Mouse (Mus musculus) neural tube, embryonic 13.5 days (tissue): Measurements from ENCODE around the gene Asic5. TPM values are rescaled to one million over a fixed set of nuclear protein-coding genes. Genes with fewer than 3 reads are reported as not detected.
A peak's percentile ranks its signal among the peaks of the same experiment; 100 is the strongest.

Experiments used
- ATAC-seq: fragments of 200-750 bp; cut with Nextera tagmentation; 2 replicates; pipeline ENCODE4 v1.8.0; 2017; ENCODE audit warnings: low read depth, mild to moderate bottlenecking, moderate TSS enrichment, moderate library complexity
- H3K27ac ChIP-seq: fragments of 300-500 bp; sonication (generic); replicated peaks from 2 replicates; pipeline ENCODE4 v1.5.1; 2015; ENCODE audit warnings: moderate library complexity, mild to moderate bottlenecking, inconsistent platforms
- H3K27me3 ChIP-seq: fragments of 300-500 bp; sonication (generic); 2 replicates; pipeline ENCODE4 v1.6.1; 2015; ENCODE audit warnings: mild to moderate bottlenecking, inconsistent platforms
- H3K36me3 ChIP-seq: fragments of 300-500 bp; sonication (generic); 2 replicates; pipeline ENCODE4 v1.6.1; 2015; ENCODE audit warnings: mild to moderate bottlenecking, inconsistent platforms
- H3K4me1 ChIP-seq: fragments of 300-500 bp; sonication (generic); replicated peaks from 2 replicates; pipeline ENCODE4 v1.6.1; 2015; ENCODE audit warnings: inconsistent platforms
- H3K4me2 ChIP-seq: fragments of 300-500 bp; sonication (generic); 2 replicates; pipeline ENCODE4 v1.6.1; 2015; ENCODE audit warnings: inconsistent platforms, mild to moderate bottlenecking, moderate library complexity
- H3K4me3 ChIP-seq: fragments of 300-500 bp; sonication (generic); 2 replicates; pipeline ENCODE4 v1.5.1; 2015; ENCODE audit warnings: mild to moderate bottlenecking, inconsistent platforms
- H3K9ac ChIP-seq: fragments of 300-500 bp; sonication (generic); 2 replicates; pipeline ENCODE4 v1.6.1; 2015; ENCODE audit warnings: moderate library complexity, mild to moderate bottlenecking, inconsistent platforms
- H3K9me3 ChIP-seq: fragments of 300-500 bp; sonication (generic); 2 replicates; pipeline ENCODE4 v1.6.1; 2016; ENCODE audit warnings: inconsistent platforms
- WGBS: fragments of 180-500 bp; shearing (Covaris S2); methylation state at CpG from one replicate; pipeline ENCODE4 v1.1.7; 2015; 5-methylcytosine and 5-hydroxymethylcytosine counted together
- polyA plus RNA-seq: library from polyadenylated mRNA; unstranded; fragments of >200 nt; fragmentation: Nextera tagmentation; extraction: Ambion mirVana; gene quantifications from 2 replicates; pipeline ENCODE4 v1.2.1, GENCODE M21; 2015

The Asic5 gene
- not detected in 2 replicates for polyA plus RNA-seq

DNA sequence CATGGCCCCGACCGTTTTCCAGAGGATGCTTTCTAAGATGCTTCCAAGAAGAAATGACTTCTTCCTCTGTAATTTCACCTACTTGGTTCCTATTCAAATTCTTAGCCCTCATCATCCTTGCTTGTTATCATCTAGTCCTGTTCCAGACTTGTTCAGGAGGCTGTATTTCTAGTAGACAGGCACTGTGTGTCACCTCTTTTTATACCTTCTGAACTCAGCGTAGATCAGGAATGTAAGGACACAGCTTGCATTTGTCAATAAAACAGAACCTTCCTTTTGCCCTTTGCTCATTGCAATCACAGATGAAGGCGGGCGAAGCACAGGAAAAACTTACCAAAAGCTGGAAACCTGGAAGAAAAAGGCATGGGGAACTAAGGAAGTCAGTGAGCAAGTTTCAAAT is at the start of gene Asic5:
Gene Asic5, plus strand, starts transcription at position 301 of the 400 bp plus-strand sequence.
- 88% methylated on average over 5 of the region's 5 CpGs for WGBS
- Histone ChIP-seq H3K4me1 (no peaks in the 10 kb centered on the region), H3K36me3 (no peaks in the 10 kb centered on the region), H3K27ac (no peak within 1 kb of the TSS), H3K4me2 (no peak within 1 kb of the TSS), H3K9me3 (no peaks in the 10 kb centered on the region), H3K9ac (no peak within 1 kb of the TSS), H3K4me3 (no peak within 1 kb of the TSS), H3K27me3 (no peaks in the 10 kb centered on the region)
- no peak for ATAC-seq

DNA sequence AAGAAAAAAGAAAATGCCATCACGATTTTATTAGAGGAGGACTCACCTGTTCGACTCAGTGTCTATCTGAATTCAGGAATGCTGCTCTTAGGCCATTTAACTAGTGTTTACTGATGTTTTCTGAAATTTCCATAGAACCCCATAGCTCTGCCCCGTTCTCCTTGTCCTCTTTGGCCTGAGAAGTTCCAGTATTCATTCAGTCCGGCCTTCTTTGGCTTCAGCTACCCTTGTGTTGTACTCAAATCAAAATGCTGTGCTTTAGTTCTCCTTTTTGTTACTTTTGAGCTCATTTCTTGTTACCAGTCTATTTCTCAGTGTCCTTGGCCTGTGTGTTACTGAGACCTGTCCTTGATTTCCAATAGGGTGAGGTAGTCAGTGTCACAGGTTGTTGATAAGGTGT is 48.7 kb upstream of the Asic5 start:
- WGBS: 86% methylated on average over 4 of the region's 4 CpGs
- H3K27me3 ChIP-seq: no peaks in the 10 kb centered on the region
- H3K27ac ChIP-seq: no peak overlapping the region
- H3K4me1 ChIP-seq: peaks cover 13% of the 10 kb centered on the region
- H3K36me3 ChIP-seq: no peaks in the 10 kb centered on the region
- H3K4me3 ChIP-seq: no peak overlapping the region
- ATAC-seq: no peak
- H3K9ac ChIP-seq: no peak overlapping the region
- H3K4me2 ChIP-seq: peak overlapping the region; percentile 63; the same call in 1 of the 2 replicates
- H3K9me3 ChIP-seq: no peaks in the 10 kb centered on the region

DNA sequence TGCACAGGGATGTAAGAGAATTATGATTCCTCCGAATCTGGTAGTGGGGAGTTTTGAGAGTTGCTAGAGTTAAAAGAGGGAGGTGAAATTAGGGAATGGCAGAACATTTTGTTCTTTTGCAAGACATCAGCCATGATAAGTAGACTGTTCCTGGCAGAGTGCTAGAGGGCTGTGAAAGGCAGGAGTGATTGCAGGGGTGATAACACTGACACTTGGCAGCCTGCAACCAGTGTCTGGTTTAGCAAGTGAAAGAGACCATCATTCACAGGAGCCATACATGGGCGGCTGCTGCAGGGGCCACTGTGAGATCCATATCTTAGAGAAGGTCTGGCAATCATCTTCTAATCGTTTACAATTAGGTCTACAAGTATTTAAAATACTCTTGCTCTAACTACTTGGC is 43.2 kb upstream of the Asic5 start:
- Histone ChIP-seq H3K4me2 (no peak overlapping the region), H3K9ac (no peak overlapping the region), H3K9me3 (no peaks in the 10 kb centered on the region), H3K4me1 (no peaks in the 10 kb centered on the region), H3K4me3 (no peak overlapping the region), H3K36me3 (no peaks in the 10 kb centered on the region), H3K27ac (no peak overlapping the region), H3K27me3 (no peaks in the 10 kb centered on the region)
- ATAC-seq: no peak
- 88% methylated on average over 3 of the region's 3 CpGs for WGBS

DNA sequence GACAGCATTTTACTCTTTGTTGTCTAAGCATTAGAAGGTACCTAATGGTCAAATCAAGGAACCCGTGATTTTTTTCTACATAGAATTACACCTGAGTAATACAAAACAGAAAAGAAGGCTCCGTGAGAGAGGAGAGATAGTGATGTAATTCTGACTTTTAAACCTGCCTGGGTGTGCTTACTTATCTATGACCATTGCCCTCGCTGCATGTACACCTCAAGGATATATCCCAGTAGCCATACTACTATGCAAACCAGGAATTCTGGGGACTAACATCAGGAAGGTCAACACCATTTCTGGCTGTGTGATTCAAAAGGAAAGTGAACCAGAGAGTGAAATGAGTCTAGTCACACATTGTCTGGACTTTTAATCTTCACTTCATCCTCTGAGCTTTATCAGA is 39.7 kb upstream of the Asic5 start:
- Histone ChIP-seq H3K4me2 (no peak overlapping the region), H3K4me3 (no peak overlapping the region), H3K9me3 (no peaks in the 10 kb centered on the region), H3K36me3 (no peaks in the 10 kb centered on the region), H3K9ac (no peak overlapping the region), H3K4me1 (no peaks in the 10 kb centered on the region), H3K27me3 (no peaks in the 10 kb centered on the region), H3K27ac (no peak overlapping the region)
- ATAC-seq: no peak
- 92% methylated on average over 3 of the region's 3 CpGs for WGBS

DNA sequence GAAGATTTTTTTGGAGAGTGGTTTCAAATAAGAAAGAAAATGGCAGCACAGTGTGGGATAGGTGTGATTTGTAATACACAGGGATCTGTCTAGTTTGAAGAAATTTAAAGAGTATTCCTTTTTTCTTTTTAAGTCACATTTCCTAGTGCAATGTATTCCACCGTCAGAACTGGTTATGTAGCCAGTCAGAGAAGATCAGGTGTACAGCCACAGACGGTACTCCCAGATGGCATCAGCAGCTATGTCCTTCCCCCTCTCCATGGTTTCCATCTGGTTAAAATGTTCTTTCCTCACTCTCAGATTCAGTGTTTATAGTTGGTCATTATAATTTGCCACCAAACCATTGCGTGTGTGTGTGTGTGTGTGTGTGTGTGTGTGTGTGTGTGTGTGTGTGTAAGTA is 39.0 kb upstream of the Asic5 start:
- H3K27ac ChIP-seq: no peak overlapping the region
- H3K4me2 ChIP-seq: no peak overlapping the region
- H3K9ac ChIP-seq: no peak overlapping the region
- no peaks in the 10 kb centered on the region for H3K36me3 ChIP-seq
- WGBS: 91% methylated on average over 3 of the region's 3 CpGs
- H3K9me3 ChIP-seq: no peaks in the 10 kb centered on the region
- no peaks in the 10 kb centered on the region for H3K4me1 ChIP-seq
- no peaks in the 10 kb centered on the region for H3K27me3 ChIP-seq
- ATAC-seq: no peak
- H3K4me3 ChIP-seq: no peak overlapping the region

GRCm38 (mm10) chr3:81944851-81945393 is 37.2 kb upstream of the Asic5 start:
- Histone ChIP-seq H3K27me3 (no peaks in the 10 kb centered on the region), H3K4me2 (no peak overlapping the region), H3K4me1 (no peaks in the 10 kb centered on the region), H3K9ac (no peak overlapping the region), H3K36me3 (no peaks in the 10 kb centered on the region), H3K4me3 (no peak overlapping the region), H3K27ac (no peak overlapping the region), H3K9me3 (no peaks in the 10 kb centered on the region)
- ATAC-seq: no peak
- 91% methylated on average over 7 of the region's 7 CpGs for WGBS

DNA sequence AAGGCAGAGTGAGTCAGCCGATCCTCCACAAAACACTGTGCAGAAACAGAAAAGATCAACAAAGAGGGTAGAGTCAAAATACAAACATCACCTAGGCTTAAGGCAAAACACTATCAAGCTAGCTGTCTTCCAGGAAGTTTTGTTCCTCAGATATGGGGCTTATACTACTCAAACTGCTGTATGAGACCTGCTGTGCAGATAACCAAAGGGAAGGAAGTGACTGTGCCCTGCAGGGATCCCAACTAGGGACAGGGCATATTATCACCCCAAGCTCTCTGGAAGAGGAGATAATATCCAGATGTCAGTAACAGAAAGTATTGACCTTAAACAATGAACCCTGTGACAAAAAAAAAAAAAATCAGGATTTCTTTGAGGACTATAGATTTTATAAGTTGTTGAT is 33.0 kb upstream of the Asic5 start:
- Histone ChIP-seq H3K9ac (no peak overlapping the region), H3K4me1 (no peaks in the 10 kb centered on the region), H3K36me3 (no peaks in the 10 kb centered on the region), H3K4me3 (no peak overlapping the region), H3K27ac (no peak overlapping the region), H3K9me3 (no peaks in the 10 kb centered on the region), H3K27me3 (no peaks in the 10 kb centered on the region), H3K4me2 (no peak overlapping the region)
- no peak for ATAC-seq
- 92% methylated on average over 1 of the region's 1 CpGs for WGBS

DNA sequence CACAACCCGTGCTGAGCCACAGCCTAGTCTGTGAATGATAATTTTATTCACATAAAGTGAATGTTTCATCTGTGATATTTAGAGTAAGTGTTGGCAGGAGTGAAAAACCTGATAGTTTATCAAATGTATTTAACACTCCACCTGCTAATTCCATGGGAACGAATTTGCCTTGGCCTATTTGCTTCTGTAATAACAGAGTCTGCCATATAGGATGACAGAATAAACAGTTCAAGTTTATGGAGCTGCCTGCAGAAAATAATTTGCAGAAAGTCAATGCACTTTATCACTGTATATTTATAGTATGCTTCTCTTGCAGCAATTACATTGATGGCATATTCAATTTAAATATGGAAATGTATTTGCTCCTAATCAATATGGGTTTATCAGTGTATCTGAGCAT is 30.3 kb upstream of the Asic5 start:
- Histone ChIP-seq H3K27me3 (no peaks in the 10 kb centered on the region), H3K4me1 (no peaks in the 10 kb centered on the region), H3K9ac (no peak overlapping the region), H3K4me3 (no peak overlapping the region), H3K36me3 (no peaks in the 10 kb centered on the region), H3K4me2 (no peak overlapping the region), H3K9me3 (no peaks in the 10 kb centered on the region), H3K27ac (no peak overlapping the region)
- WGBS: 75% methylated on average over 2 of the region's 2 CpGs
- ATAC-seq: no peak

DNA sequence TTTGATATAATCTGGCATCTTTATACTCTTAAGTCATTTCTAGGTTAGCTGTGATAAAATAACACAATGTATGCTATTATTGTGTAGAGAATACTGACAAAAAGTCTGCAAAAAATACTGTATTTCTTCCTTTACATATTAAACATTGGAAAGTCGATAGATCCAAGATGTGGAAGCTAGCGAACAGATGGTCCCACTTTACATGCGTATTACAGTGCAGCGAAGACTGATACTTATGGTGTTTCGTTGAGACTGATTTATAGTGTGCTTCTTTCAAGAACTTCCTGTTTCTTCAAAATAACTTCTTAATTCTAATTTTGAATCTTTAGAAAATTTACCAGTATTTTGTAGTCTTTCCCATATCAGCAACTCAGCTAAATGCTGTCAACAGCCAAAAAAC is 24.6 kb upstream of the Asic5 start:
- no peaks in the 10 kb centered on the region for H3K4me1 ChIP-seq
- 77% methylated on average over 5 of the region's 5 CpGs for WGBS
- no peak for ATAC-seq
- no peak overlapping the region for H3K4me2 ChIP-seq
- no peaks in the 10 kb centered on the region for H3K27me3 ChIP-seq
- H3K27ac ChIP-seq: no peak overlapping the region
- no peak overlapping the region for H3K4me3 ChIP-seq
- H3K36me3 ChIP-seq: no peaks in the 10 kb centered on the region
- no peak overlapping the region for H3K9ac ChIP-seq
- no peaks in the 10 kb centered on the region for H3K9me3 ChIP-seq

- no peak overlapping the region for H3K9ac ChIP-seq
- no peaks in the 10 kb centered on the region for H3K27me3 ChIP-seq
- no peak overlapping the region for H3K4me3 ChIP-seq
- H3K36me3 ChIP-seq: no peaks in the 10 kb centered on the region
- H3K9me3 ChIP-seq: no peaks in the 10 kb centered on the region
- no peak overlapping the region for H3K4me2 ChIP-seq
- no peaks in the 10 kb centered on the region for H3K4me1 ChIP-seq
- H3K27ac ChIP-seq: no peak overlapping the region
- no peak for ATAC-seq
- 86% methylated on average over 5 of the region's 5 CpGs for WGBS
Observed at GRCm38 (mm10) chr3:81961336-81961735, 20.8 kb upstream of the Asic5 start.

GRCm38 (mm10) chr3:81963768-81964167 is 18.3 kb upstream of the Asic5 start:
- Histone ChIP-seq H3K36me3 (no peaks in the 10 kb centered on the region), H3K9ac (no peak overlapping the region), H3K27me3 (no peaks in the 10 kb centered on the region), H3K4me3 (no peak overlapping the region), H3K4me1 (no peaks in the 10 kb centered on the region), H3K27ac (no peak overlapping the region), H3K4me2 (no peak overlapping the region), H3K9me3 (no peaks in the 10 kb centered on the region)
- ATAC-seq: no peak
- 82% methylated on average over 5 of the region's 5 CpGs for WGBS

- no peak for ATAC-seq
- Histone ChIP-seq H3K27ac (no peak overlapping the region), H3K27me3 (no peaks in the 10 kb centered on the region), H3K4me3 (no peak overlapping the region), H3K4me2 (no peak overlapping the region), H3K36me3 (no peaks in the 10 kb centered on the region), H3K9me3 (no peaks in the 10 kb centered on the region), H3K9ac (no peak overlapping the region), H3K4me1 (no peaks in the 10 kb centered on the region)
- WGBS: 66% methylated on average over 3 of the region's 3 CpGs
Observed at GRCm38 (mm10) chr3:81964596-81964995, 17.5 kb upstream of the Asic5 start.

DNA sequence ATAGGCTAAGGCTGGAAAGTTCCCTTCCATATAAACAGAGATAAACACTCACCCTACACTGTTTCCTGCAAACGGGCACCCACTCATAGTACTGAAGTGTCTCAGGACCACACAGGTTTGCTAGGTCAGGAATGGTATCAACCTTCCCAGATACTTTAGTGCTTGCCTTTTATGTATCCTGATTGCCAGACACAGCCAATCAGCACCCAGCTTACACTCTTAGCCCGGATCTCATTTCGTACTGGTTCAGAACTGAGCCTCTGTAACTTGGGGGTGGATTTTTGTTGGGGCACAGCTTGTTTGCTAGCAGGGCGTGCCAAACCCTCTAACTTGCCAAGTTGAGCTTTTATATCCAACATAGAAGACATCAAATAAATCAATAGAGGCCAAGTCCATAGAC is 6.5 kb upstream of the Asic5 start:
- H3K4me3 ChIP-seq: no peak overlapping the region
- no peak overlapping the region for H3K9ac ChIP-seq
- ATAC-seq: no peak
- no peaks in the 10 kb centered on the region for H3K36me3 ChIP-seq
- H3K27ac ChIP-seq: no peak overlapping the region
- 82% methylated on average over 4 of the region's 4 CpGs for WGBS
- H3K27me3 ChIP-seq: no peaks in the 10 kb centered on the region
- H3K4me2 ChIP-seq: no peak overlapping the region
- no peaks in the 10 kb centered on the region for H3K9me3 ChIP-seq
- no peaks in the 10 kb centered on the region for H3K4me1 ChIP-seq
